Comparison of ENCODE assay signal across 8 mouse cellular contexts in genomic region chr11:115177559-115178195, GRCm38 (mm10). TPM values are rescaled to one million over a fixed set of nuclear protein-coding genes. Genes with fewer than 3 reads are reported as not detected.
A peak's percentile ranks its signal among the peaks of the same experiment; 100 is the strongest.
DNase-seq lines count a peak whose midpoint lies in the region; ATAC-seq and TF ChIP-seq lines count a peak whose summit lies in the region.

No protein-coding gene starts in this region.

- WGBS in heart, embryonic 12.5 days = 47% methylated on average over 10 of the region's 10 CpGs
- WGBS in heart, adult 2 months = 74% methylated on average over 10 of the region's 10 CpGs
- WGBS in forebrain, embryonic 16.5 days = 21% methylated on average over 10 of the region's 10 CpGs
- 22% methylated on average over 10 of the region's 10 CpGs for WGBS in midbrain, postnatal 0 days

- no peaks in the 10 kb centered on the region for H3K9me3 ChIP-seq in heart, embryonic 12.5 days (replicated peaks)
- H3K9me3 ChIP-seq in forebrain, embryonic 16.5 days (ENCODE audit: control insufficient read depth, low read length) = no peaks in the 10 kb centered on the region
- no peaks in the 10 kb centered on the region for H3K9me3 ChIP-seq in midbrain, postnatal 0 days (ENCODE audit: low read length)

- intact Hi-C loops in heart, adult 2 months (cut with DNase I) = no loop called here

- no peak for DNase-seq in heart, adult 2 months
- DNase-seq in kidney, postnatal 25 days = peak; percentile 87 to 93
- DNase-seq in midbrain, postnatal 0 days (ENCODE audit: low spot score) = peak; percentile 89
- no peak for DNase-seq in thymus, postnatal 4 days
- DNase-seq in layer of hippocampus, adult 8-10 months (ENCODE audit: low spot score in 2 of 2) = no peak
- no peak for DNase-seq in left cerebral cortex, adult 11 months (ENCODE audit: low spot score)

- no peak overlapping the region for H3K27ac ChIP-seq in heart, embryonic 12.5 days (ENCODE audit: poor library complexity, severe bottlenecking)
- H3K27ac ChIP-seq in heart, adult 2 months = no peak overlapping the region
- H3K27ac ChIP-seq in forebrain, embryonic 16.5 days (ENCODE audit: low read length) = peak overlapping the region; percentile 58
- peak overlapping the region; percentile 51; the same call in 1 of the 2 replicates for H3K27ac ChIP-seq in midbrain, postnatal 0 days (ENCODE audit: low read depth, low read length)

- H3K4me1 ChIP-seq in heart, embryonic 12.5 days (replicated peaks) = peaks cover 40% of the 10 kb centered on the region
- H3K4me1 ChIP-seq in heart, adult 2 months (ENCODE audit: control insufficient read depth, insufficient read depth, low read length) = no peaks in the 10 kb centered on the region
- H3K4me1 ChIP-seq in forebrain, embryonic 16.5 days (replicated peaks; ENCODE audit: control insufficient read depth, insufficient read depth, low read length) = peaks cover 30% of the 10 kb centered on the region
- peaks cover 5% of the 10 kb centered on the region; the same call in 1 of the 2 replicates for H3K4me1 ChIP-seq in midbrain, postnatal 0 days (ENCODE audit: insufficient read depth, low read length)

- peaks cover 21% of the 10 kb centered on the region for H3K27me3 ChIP-seq in heart, embryonic 12.5 days (replicated peaks)
- no peaks in the 10 kb centered on the region for H3K27me3 ChIP-seq in heart, adult 2 months (ENCODE audit: control insufficient read depth, insufficient read depth, low read length)
- no peaks in the 10 kb centered on the region for H3K27me3 ChIP-seq in forebrain, embryonic 16.5 days (replicated peaks; ENCODE audit: control insufficient read depth, insufficient read depth, low read length)
- H3K27me3 ChIP-seq in midbrain, postnatal 0 days (ENCODE audit: insufficient read depth, low read length) = peaks cover 3% of the 10 kb centered on the region; the same call in 1 of the 2 replicates

- ATAC-seq in heart, embryonic 12.5 days (ENCODE audit: insufficient number of reproducible peaks, low FRiP score) = no peak
- ATAC-seq in forebrain, embryonic 16.5 days = peak; percentile 61
- ATAC-seq in midbrain, postnatal 0 days (ENCODE audit: low FRiP score) = peak; percentile 71

- no peaks in the 10 kb centered on the region for H3K79me2 ChIP-seq in heart, adult 2 months (replicated peaks; ENCODE audit: control insufficient read depth, insufficient read depth, low read length)

- no peak overlapping the region for H3K4me3 ChIP-seq in heart, embryonic 12.5 days
- no peak overlapping the region for H3K4me3 ChIP-seq in heart, adult 2 months
- no peak overlapping the region for H3K4me3 ChIP-seq in forebrain, embryonic 16.5 days (replicated peaks; ENCODE audit: low read length)
- no peak overlapping the region for H3K4me3 ChIP-seq in midbrain, postnatal 0 days (ENCODE audit: low read depth, low read length)

- TF ChIP-seq CTCF in heart, adult 2 months (IDR thresholded peaks at IDR 0.05) = no peak
- TF ChIP-seq CTCF in midbrain, postnatal 0 days (IDR thresholded peaks at IDR 0.05) = no peak

- TF ChIP-seq EP300 in heart, adult 2 months (IDR thresholded peaks at IDR 0.05; ENCODE audit: insufficient read depth, low read depth, low read length) = no peak

- 0 out of 2 replicates have a peak overlapping the region, but pooled peaks have one; percentile 26 for H3K9ac ChIP-seq in heart, embryonic 12.5 days
- no peak overlapping the region for H3K9ac ChIP-seq in heart, adult 2 months (ENCODE audit: low read depth, low read length)
- 0 out of 2 replicates have a peak overlapping the region, but pooled peaks have one; percentile 9 for H3K9ac ChIP-seq in forebrain, embryonic 16.5 days (replicated peaks; ENCODE audit: low read depth, low read length)
- H3K9ac ChIP-seq in midbrain, postnatal 0 days (replicated peaks; ENCODE audit: low read length, poor library complexity, severe bottlenecking) = no peak overlapping the region

- TF ChIP-seq POLR2A in heart, adult 2 months (IDR thresholded peaks at IDR 0.05; ENCODE audit: insufficient read depth, low read depth, low read length) = no peak

- H3K4me2 ChIP-seq in heart, embryonic 12.5 days = no peak overlapping the region
- H3K4me2 ChIP-seq in forebrain, embryonic 16.5 days (ENCODE audit: low read length) = no peak overlapping the region
- H3K4me2 ChIP-seq in midbrain, postnatal 0 days (ENCODE audit: low read depth, low read length, poor library complexity, severe bottlenecking) = no peak overlapping the region

- H3K36me3 ChIP-seq in heart, embryonic 12.5 days = no peaks in the 10 kb centered on the region
- H3K36me3 ChIP-seq in heart, adult 2 months (ENCODE audit: control insufficient read depth, insufficient read depth, low read length) = no peaks in the 10 kb centered on the region
- H3K36me3 ChIP-seq in forebrain, embryonic 16.5 days (ENCODE audit: control insufficient read depth, insufficient read depth) = no peaks in the 10 kb centered on the region
- H3K36me3 ChIP-seq in midbrain, postnatal 0 days (ENCODE audit: insufficient read depth, low read length) = peaks cover 3% of the 10 kb centered on the region; the same call in 1 of the 2 replicates

RNA-seq across cellular contexts. Expression of gene Tmem104, which starts 9.6 kb away (rescaled TPM):
- 8.4 TPM in 2 replicates for polyA plus RNA-seq in heart, embryonic 12.5 days (2016; fragmentation: Nextera tagmentation; extraction: Ambion mirVana)
- total RNA-seq in heart, adult 2 months (2021) = 10 to 100 TPM in 1 of 2 experiments, 1 to 10 TPM in 1; 8.8 to 11.6 TPM
- 8.6 and 9.9 TPM in 2 replicates for polyA plus RNA-seq in heart, adult 2 months (2012; rRNA removed)
- 11.0 and 11.2 TPM in 2 replicates for polyA plus RNA-seq in forebrain, embryonic 16.5 days (2015; fragmentation: Nextera tagmentation; extraction: Ambion mirVana)
- total RNA-seq in midbrain, postnatal 0 days (2014; rRNA removed) = 7.8 and 8.5 TPM in 2 replicates
- 12.2 and 12.9 TPM in 2 replicates for polyA plus RNA-seq in midbrain, postnatal 0 days (2015; fragmentation: Nextera tagmentation; extraction: Ambion mirVana)
- total RNA-seq in layer of hippocampus, adult 8-10 months (2022) = 10 to 100 TPM; 12.5 to 19.8 (median 16.1) TPM

RNA-seq across cellular contexts. Expression of gene Nat9, which starts 10.0 kb away (rescaled TPM):
- polyA plus RNA-seq in heart, embryonic 12.5 days (2016; fragmentation: Nextera tagmentation; extraction: Ambion mirVana) = 13.1 and 13.3 TPM in 2 replicates
- 10 to 100 TPM; 18.5 to 23.6 TPM for total RNA-seq in heart, adult 2 months (2021)
- 20.2 and 31.5 TPM in 2 replicates for polyA plus RNA-seq in heart, adult 2 months (2012; rRNA removed)
- polyA plus RNA-seq in forebrain, embryonic 16.5 days (2015; fragmentation: Nextera tagmentation; extraction: Ambion mirVana) = 20.6 and 24.2 TPM in 2 replicates
- total RNA-seq in midbrain, postnatal 0 days (2014; rRNA removed) = 13.0 and 19.3 TPM in 2 replicates
- 17.5 and 20.1 TPM in 2 replicates for polyA plus RNA-seq in midbrain, postnatal 0 days (2015; fragmentation: Nextera tagmentation; extraction: Ambion mirVana)
- total RNA-seq in layer of hippocampus, adult 8-10 months (2022) = 10 to 100 TPM; 20.4 to 25.2 (median 22.5) TPM

RNA-seq across cellular contexts. Expression of gene Slc9a3r1, which starts 14.5 kb away (rescaled TPM):
- 21.0 and 22.2 TPM in 2 replicates for polyA plus RNA-seq in heart, embryonic 12.5 days (2016; fragmentation: Nextera tagmentation; extraction: Ambion mirVana)
- 10 to 100 TPM in 1 of 2 experiments, 1 to 10 TPM in 1; 8.1 to 10.1 TPM for total RNA-seq in heart, adult 2 months (2021)
- 8.9 and 9.7 TPM in 2 replicates for polyA plus RNA-seq in heart, adult 2 months (2012; rRNA removed)
- 49.9 and 57.3 TPM in 2 replicates for polyA plus RNA-seq in forebrain, embryonic 16.5 days (2015; fragmentation: Nextera tagmentation; extraction: Ambion mirVana)
- total RNA-seq in midbrain, postnatal 0 days (2014; rRNA removed) = 53.3 and 57.3 TPM in 2 replicates
- polyA plus RNA-seq in midbrain, postnatal 0 days (2015; fragmentation: Nextera tagmentation; extraction: Ambion mirVana) = 65.4 and 72.9 TPM in 2 replicates
- 10 to 100 TPM; 68.3 to 84.2 (median 77.1) TPM for total RNA-seq in layer of hippocampus, adult 8-10 months (2022)

RNA-seq across cellular contexts. Expression of gene Cd300lf, which starts 43.9 kb away (rescaled TPM):
- polyA plus RNA-seq in heart, embryonic 12.5 days (2016; fragmentation: Nextera tagmentation; extraction: Ambion mirVana) = 0.09 and 0.10 TPM in 2 replicates
- under 1 TPM; 0.11 to 0.60 TPM for total RNA-seq in heart, adult 2 months (2021)
- polyA plus RNA-seq in heart, adult 2 months (2012; rRNA removed) = 0.38 and 1.00 TPM in 2 replicates
- polyA plus RNA-seq in forebrain, embryonic 16.5 days (2015; fragmentation: Nextera tagmentation; extraction: Ambion mirVana) = 0.27 TPM in 1 of 2 replicates, not detected in the other
- 0.16 and 0.42 TPM in 2 replicates for total RNA-seq in midbrain, postnatal 0 days (2014; rRNA removed)
- 0.09 and 0.10 TPM in 2 replicates for polyA plus RNA-seq in midbrain, postnatal 0 days (2015; fragmentation: Nextera tagmentation; extraction: Ambion mirVana)
- total RNA-seq in layer of hippocampus, adult 8-10 months (2022) = 1 to 10 TPM in 3 of 4 experiments, under 1 TPM in 1; 0.62 to 4.3 (median 1.7) TPM

Comparison
In these comparisons a context has a peak if more than half of its experiments do, and no peak if none do; other contexts are left out.
1. H3K9ac ChIP-seq: peak in heart, embryonic 12.5 days (single experiment) and forebrain, embryonic 16.5 days (single experiment); none in heart, adult 2 months (single experiment) and midbrain, postnatal 0 days (single experiment).
2. H3K27ac ChIP-seq: peak in forebrain, embryonic 16.5 days (single experiment) and midbrain, postnatal 0 days (single experiment); none in heart, embryonic 12.5 days (single experiment) and heart, adult 2 months (single experiment).
3. DNase-seq: peak in kidney, postnatal 25 days (2 of 2) and midbrain, postnatal 0 days (single experiment); none in heart, adult 2 months (0 of 2), thymus, postnatal 4 days (single experiment), layer of hippocampus, adult 8-10 months (0 of 2) and left cerebral cortex, adult 11 months (single experiment).